Mouse (Mus musculus) hindbrain, embryonic 13.5 days (tissue): ENCODE results near the gene Pdzd7. TPM values are rescaled to one million over a fixed set of nuclear protein-coding genes. Genes with fewer than 3 reads are reported as not detected.

Source experiments
- ATAC-seq: fragments of 200-750 bp; cut with Nextera tagmentation; 2 replicates; pipeline ENCODE4 v1.8.0; 2017; ENCODE audit warnings: moderate TSS enrichment; ENCODE audit not compliant: low FRiP score
- H3K27ac ChIP-seq: fragments of 300-500 bp; sonication (generic); 2 replicates; pipeline ENCODE4 v1.5.1; 2015; ENCODE audit warnings: inconsistent platforms, mild to moderate bottlenecking, moderate library complexity
- H3K27me3 ChIP-seq: fragments of 300-500 bp; sonication (generic); 2 replicates; pipeline ENCODE4 v1.6.1; 2015; ENCODE audit warnings: mild to moderate bottlenecking, inconsistent platforms
- H3K36me3 ChIP-seq: fragments of 300-500 bp; sonication (generic); 2 replicates; pipeline ENCODE4 v1.6.1; 2015; ENCODE audit warnings: mild to moderate bottlenecking, inconsistent platforms
- H3K4me1 ChIP-seq: fragments of 300-500 bp; sonication (generic); replicated peaks from 2 replicates; pipeline ENCODE4 v1.6.1; 2015; ENCODE audit warnings: inconsistent platforms
- H3K4me2 ChIP-seq: fragments of 300-500 bp; sonication (generic); 2 replicates; pipeline ENCODE4 v1.6.1; 2015; ENCODE audit warnings: inconsistent platforms, mild to moderate bottlenecking, moderate library complexity
- H3K4me3 ChIP-seq: fragments of 300-500 bp; sonication (generic); 2 replicates; pipeline ENCODE4 v1.5.1; 2015; ENCODE audit warnings: mild to moderate bottlenecking, inconsistent platforms
- H3K9ac ChIP-seq: fragments of 300-500 bp; sonication (generic); 2 replicates; pipeline ENCODE4 v1.6.1; 2015; ENCODE audit warnings: mild to moderate bottlenecking, inconsistent platforms
- H3K9me3 ChIP-seq: fragments of 300-500 bp; sonication (generic); 2 replicates; pipeline ENCODE4 v1.6.1; 2016; ENCODE audit warnings: inconsistent platforms
- WGBS: fragments of 180-500 bp; shearing (Covaris S2); methylation state at CpG from one replicate; pipeline ENCODE4 v1.1.7; 2015; 5-methylcytosine and 5-hydroxymethylcytosine counted together
- polyA plus RNA-seq: library from polyadenylated mRNA; unstranded; fragments of >200 nt; fragmentation: Nextera tagmentation; extraction: Ambion mirVana; gene quantifications from 2 replicates; pipeline ENCODE4 v1.2.1, GENCODE M21; 2015

Pdzd7 gene
- polyA plus RNA-seq, 1 experiment from 2014 or later, result 1.5 TPM

DNA sequence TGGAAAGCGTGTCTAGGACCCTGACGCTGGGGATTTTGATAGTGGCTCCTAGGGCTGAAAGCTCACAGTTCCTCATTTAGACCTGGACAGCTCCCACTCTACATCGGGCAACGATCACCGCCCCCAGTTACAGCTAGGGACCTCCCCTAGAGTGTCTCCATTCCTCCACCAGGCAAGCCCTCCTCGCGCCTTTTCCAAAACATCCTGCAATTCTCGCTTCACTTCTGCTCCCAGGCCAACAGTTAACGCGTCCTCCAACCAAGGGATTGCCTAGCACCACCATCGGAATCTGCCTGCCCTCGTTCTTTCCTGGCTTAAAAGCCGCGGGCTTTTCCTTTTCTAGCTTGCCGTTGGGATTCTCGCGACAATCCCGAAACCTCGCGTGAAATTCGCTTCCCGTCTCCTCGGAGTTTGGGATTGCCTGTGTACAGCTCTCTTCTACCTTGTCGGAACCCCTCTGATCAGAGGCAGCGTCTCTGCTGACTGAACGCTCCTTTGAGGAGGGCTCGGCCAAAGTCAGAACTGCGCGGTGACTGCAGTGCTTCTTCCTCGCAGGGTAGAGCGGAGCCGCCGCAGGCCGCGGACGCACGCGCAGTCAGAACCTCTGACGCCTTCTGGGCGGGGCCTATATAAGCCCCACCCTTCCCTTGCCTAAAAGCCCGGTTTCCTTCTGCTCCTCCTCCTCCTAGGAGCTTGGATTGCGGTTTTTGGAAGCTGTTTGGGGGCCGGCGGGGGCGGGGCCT, 29.2 kb upstream of the Pdzd7 start, which contains the start of gene Kazald1:
TSS of gene Kazald1 (plus strand) at position 662 of the 743 bp plus-strand sequence.
- Histone ChIP-seq H3K27ac (peak within 1 kb of the TSS; percentile 91), H3K36me3 (no peaks in the 10 kb centered on the region), H3K9ac (peak within 1 kb of the TSS; percentile 84), H3K4me3 (peak within 1 kb of the TSS; percentile 65), H3K27me3 (peaks cover 80% of the 10 kb centered on the region), H3K9me3 (no peaks in the 10 kb centered on the region), H3K4me2 (peak within 1 kb of the TSS; percentile 97), H3K4me1 (peaks cover 36% of the 10 kb centered on the region)
- WGBS, result under 1% methylated on average over 45 of the region's 45 CpGs
- ATAC-seq, result peak; percentile 85

DNA sequence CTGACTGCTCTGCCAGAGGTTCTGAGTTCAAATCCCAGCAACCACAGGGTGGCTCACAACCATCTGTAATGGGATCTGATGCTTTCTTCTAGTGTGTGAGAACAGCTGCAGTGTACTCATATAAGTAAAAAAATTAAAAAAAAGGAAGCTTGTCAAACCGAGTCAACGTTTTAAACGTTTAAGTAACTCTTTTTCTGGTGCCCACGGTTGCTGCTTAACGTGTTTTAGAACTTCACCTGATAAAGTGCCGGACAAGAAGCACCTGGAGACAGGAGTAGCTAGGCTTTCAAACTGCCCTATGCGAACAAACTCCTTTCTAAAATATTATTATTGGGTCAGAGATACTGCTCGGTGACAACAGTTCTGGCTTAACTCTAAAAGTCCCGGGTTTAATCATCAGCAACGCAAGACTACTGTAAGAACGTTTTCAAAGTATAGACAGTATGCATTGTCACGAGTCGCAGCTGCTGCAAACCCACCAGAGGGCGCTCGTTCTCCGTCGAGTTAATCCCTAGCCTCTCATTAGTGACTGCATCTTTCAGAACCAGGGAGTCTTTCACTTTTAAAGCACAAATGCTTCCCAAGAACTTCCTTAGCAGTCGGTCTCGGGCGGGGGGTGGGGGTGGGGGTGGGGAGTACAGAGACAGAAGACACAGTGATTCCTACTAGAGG, 28.5 kb upstream of the Pdzd7 start:
- 9% methylated on average over 20 of the region's 20 CpGs for WGBS
- peak overlapping the region; percentile 84 for H3K9ac ChIP-seq
- 0 out of 2 replicates have a peak, but pooled peaks have one; percentile 23 for ATAC-seq
- H3K9me3 ChIP-seq, result no peaks in the 10 kb centered on the region
- peak overlapping the region; percentile 97 for H3K4me2 ChIP-seq
- H3K4me1 ChIP-seq, result peaks cover 28% of the 10 kb centered on the region
- no peaks in the 10 kb centered on the region for H3K36me3 ChIP-seq
- H3K27me3 ChIP-seq, result peaks cover 80% of the 10 kb centered on the region
- H3K4me3 ChIP-seq, result peak overlapping the region; percentile 65
- H3K27ac ChIP-seq, result 0 out of 2 replicates have a peak overlapping the region, but pooled peaks have one; percentile 91

DNA sequence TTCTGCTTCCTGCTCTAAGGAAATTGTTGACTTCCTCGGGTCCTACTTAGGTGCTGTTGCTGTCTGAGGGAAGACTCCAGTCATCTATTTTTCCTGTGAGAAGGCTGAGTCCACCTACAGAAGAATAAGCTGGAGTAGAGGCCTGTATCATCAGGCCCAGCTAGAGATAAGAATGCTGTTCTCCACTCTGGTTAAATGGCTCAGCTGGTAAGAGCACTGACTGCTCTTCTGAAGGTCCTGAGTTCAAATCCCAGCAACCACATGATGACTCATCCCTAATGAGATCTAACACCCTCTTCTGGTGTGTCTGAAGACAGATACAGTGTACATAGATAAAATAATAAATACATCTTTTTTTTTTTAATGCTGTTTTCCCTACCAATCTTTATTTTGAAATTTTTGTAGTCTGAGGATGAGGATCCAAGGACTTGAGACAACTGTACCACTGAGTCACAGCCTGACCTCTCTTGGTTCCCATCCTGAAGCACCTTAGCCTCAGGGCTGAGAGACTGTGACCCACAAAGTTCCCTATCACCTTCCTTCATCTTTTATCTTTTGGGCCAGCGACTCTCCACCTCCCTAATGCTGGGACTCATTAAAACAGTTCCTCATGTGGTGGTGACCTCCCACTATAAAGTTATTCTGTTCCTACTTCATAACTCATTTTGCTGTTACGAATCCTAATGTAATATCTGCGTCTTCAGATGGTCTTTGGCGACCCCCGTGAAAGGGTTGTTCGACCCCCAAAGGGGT, 22.4 kb upstream of the Pdzd7 start:
- 80% methylated on average over 7 of the region's 7 CpGs for WGBS
- H3K27me3 ChIP-seq, result peaks cover 84% of the 10 kb centered on the region
- H3K36me3 ChIP-seq, result no peaks in the 10 kb centered on the region
- no peak overlapping the region for H3K27ac ChIP-seq
- H3K4me2 ChIP-seq, result no peak overlapping the region
- no peak overlapping the region for H3K9ac ChIP-seq
- no peaks in the 10 kb centered on the region for H3K9me3 ChIP-seq
- H3K4me3 ChIP-seq, result no peak overlapping the region
- peaks cover 19% of the 10 kb centered on the region for H3K4me1 ChIP-seq
- no peak for ATAC-seq

DNA sequence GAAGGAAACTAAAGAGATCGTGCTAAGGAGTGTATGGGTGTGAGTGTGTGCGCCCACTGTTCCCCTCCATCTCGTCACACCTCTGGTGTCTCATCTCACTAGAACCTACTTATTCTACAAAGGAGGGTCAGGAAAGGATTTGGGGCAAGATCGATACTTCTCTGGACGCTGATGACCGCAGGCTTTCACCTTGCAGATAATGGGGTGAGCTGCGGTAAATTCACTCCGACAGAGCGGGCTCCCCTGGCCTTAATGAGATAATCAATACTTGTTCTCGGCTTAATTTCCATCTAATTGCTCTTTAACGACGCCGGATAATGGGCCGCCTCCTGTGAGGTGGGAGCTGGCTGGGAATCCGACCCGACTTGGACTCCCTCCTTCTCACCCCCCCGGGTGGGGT, 21.7 kb upstream of the Pdzd7 start:
- no peak for ATAC-seq
- H3K9ac ChIP-seq, result no peak overlapping the region
- no peak overlapping the region for H3K4me3 ChIP-seq
- H3K4me2 ChIP-seq, result no peak overlapping the region
- peaks cover 84% of the 10 kb centered on the region for H3K27me3 ChIP-seq
- H3K27ac ChIP-seq, result no peak overlapping the region
- H3K36me3 ChIP-seq, result no peaks in the 10 kb centered on the region
- WGBS, result 20% methylated on average over 17 of the region's 17 CpGs
- H3K4me1 ChIP-seq, result peaks cover 19% of the 10 kb centered on the region
- no peaks in the 10 kb centered on the region for H3K9me3 ChIP-seq

DNA sequence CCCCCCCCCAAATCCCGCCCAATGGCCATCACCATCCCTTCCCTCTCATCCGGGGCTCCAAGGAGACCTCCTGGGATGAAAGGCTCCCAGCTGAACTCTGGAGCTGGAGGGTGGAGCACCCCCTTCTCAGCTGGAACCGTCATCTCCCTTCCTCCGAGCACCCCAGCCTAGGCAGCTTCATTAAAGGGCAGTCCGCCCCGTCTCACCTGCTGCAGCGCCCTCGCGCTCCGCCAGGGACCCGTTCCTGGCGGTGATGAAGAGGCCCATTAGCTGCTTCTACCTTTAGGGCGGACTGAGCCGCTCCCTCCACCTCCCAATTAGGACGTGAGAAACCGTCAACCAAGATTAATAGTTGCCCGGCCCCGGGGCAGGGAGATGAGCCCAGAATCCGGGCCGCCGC, 19.7 kb upstream of the Pdzd7 start:
- Histone ChIP-seq H3K4me3 (no peak overlapping the region), H3K9me3 (no peaks in the 10 kb centered on the region), H3K4me1 (peaks cover 19% of the 10 kb centered on the region), H3K27me3 (peaks cover 64% of the 10 kb centered on the region), H3K36me3 (no peaks in the 10 kb centered on the region), H3K4me2 (no peak overlapping the region), H3K27ac (no peak overlapping the region), H3K9ac (peak overlapping the region; percentile 29; the same call in 1 of the 2 replicates)
- ATAC-seq, result 0 out of 2 replicates have a peak, but pooled peaks have one; percentile 13
- 3% methylated on average over 21 of the region's 21 CpGs for WGBS

DNA sequence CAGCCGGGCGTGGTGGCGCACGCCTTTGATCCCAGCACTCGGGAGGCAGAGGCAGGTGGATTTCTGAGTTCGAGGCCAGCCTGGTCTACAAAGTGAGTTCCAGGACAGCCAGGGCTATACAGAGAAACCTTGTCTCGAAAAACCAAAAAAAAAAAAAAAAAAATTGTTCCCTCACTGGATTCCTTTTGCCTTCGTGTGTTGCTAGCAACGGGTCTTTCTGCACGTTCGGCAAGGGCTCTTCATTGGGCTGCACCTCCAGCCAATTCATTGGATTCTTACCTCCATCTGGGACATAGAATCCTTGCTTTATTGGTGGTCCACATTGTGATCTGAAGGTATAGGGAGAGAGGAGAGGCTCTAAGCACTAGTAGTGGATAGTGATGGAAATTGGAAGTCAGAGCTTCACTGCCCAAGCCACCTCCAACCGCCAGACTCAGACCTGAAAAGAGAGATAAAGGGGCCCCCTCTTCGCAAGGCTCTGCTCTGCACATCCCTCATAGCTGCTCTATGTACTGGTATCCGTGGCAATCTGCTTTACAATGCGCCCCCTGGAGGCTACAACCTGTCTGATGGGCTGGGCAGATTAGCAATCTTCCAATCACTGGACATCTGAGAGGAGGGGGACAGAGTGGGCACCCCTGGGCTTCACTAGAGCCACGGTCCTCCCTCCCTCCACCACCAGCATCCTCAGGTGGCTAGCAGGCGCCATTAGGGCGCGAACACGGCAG, 18.2 kb upstream of the Pdzd7 start:
- Histone ChIP-seq H3K27me3 (peaks cover 51% of the 10 kb centered on the region), H3K4me3 (0 out of 2 replicates have a peak overlapping the region, but pooled peaks have one; percentile 11), H3K9me3 (no peaks in the 10 kb centered on the region), H3K4me1 (peaks cover 28% of the 10 kb centered on the region), H3K36me3 (no peaks in the 10 kb centered on the region), H3K4me2 (peak overlapping the region; percentile 41), H3K27ac (no peak overlapping the region), H3K9ac (peak overlapping the region; percentile 39)
- no peak for ATAC-seq
- 42% methylated on average over 20 of the region's 20 CpGs for WGBS

DNA sequence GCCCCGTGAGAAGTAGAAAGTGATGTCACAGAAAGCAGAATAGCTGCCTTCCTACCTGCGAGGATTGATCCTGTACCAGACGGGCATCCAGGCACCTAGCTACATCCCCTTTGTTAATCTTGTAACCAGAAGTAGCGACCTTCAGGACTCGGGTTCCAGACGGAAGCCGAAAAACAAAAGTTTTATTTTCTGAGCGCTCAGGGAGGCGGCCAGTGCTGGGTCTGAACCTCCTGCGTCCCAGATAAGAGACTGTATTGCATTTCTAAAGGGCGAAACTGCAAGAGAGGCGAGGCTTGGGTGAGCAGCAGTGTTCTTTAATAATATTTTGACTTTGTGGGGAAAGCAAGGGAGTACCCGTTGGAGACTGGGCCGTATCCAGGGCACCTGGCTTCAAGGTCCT, 13.3 kb upstream of the Pdzd7 start:
- peaks cover 17% of the 10 kb centered on the region for H3K36me3 ChIP-seq
- no peaks in the 10 kb centered on the region for H3K9me3 ChIP-seq
- peak overlapping the region; percentile 69 for H3K4me2 ChIP-seq
- 0 out of 2 replicates have a peak, but pooled peaks cover 2% of the 10 kb centered on the region for H3K27me3 ChIP-seq
- no peak; the same call in 1 of the 2 replicates for ATAC-seq
- WGBS, result under 1% methylated on average over 14 of the region's 14 CpGs
- H3K27ac ChIP-seq, result peak overlapping the region; percentile 96
- peaks cover 31% of the 10 kb centered on the region for H3K4me1 ChIP-seq
- H3K4me3 ChIP-seq, result peak overlapping the region; percentile 57
- H3K9ac ChIP-seq, result peak overlapping the region; percentile 91

DNA sequence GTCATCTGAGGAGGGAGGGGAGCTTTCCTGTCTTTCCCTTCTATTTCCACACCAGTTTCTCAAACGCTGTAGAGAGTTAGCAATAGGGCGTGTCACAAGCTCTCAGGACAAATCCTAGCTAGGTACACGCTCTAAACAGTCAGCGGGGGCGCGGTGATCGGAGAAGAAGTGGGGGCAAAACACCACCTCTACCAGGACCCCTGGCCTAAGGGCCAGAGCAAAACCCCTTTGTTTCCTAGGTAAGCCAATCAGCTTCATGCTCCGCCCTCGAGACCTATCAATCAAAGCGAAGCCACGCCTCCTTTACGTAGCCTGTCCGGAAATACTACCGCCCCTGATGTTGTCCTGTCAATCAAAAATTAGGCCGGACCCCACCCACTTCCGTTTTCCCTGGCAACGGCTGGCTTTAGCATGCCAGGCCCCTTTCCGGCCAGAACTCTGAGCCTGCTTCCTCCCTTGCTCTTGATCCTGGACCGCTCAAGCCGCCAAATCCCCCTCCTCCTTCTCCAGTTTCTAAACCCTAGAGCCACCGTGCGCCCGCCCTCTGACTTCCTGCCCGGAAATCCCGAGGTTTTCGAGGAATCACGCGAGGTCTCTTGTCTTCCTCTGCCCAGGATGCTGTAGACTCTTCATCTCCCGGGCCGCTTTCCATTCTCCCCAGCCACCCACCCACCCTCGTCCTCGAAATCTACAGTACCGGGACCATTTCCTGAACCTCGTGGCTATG, 12.8 kb upstream of the Pdzd7 start:
- H3K9ac ChIP-seq, result peak overlapping the region; percentile 91
- 1% methylated on average over 34 of the region's 34 CpGs for WGBS
- H3K4me2 ChIP-seq, result peak overlapping the region; percentile 69
- H3K36me3 ChIP-seq, result peaks cover 22% of the 10 kb centered on the region
- H3K4me3 ChIP-seq, result peak overlapping the region; percentile 57
- H3K27me3 ChIP-seq, result 0 out of 2 replicates have a peak, but pooled peaks cover 2% of the 10 kb centered on the region
- peak; percentile 94 for ATAC-seq
- H3K27ac ChIP-seq, result peak overlapping the region; percentile 96
- peaks cover 30% of the 10 kb centered on the region for H3K4me1 ChIP-seq
- H3K9me3 ChIP-seq, result no peaks in the 10 kb centered on the region

DNA sequence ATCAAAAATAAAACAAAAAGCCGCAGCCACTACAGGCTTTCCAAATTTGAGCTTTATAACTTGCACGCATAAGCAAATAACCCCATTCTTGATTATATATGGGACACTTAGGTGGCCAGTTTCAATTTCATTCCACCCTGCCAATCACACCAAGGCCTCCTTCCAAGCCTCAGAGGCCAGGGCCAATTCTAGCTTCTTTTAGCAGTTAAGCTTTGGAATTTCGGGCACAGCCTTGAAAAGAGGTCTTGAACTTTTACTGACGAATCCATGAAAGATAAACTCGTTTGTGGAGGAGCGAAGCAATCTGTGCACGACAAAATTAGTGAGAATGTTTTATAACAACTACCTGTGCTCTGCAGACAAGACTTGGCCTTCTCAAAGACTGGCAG, 12.2 kb upstream of the Pdzd7 start:
- 52% methylated on average over 7 of the region's 7 CpGs for WGBS
- Histone ChIP-seq H3K9ac (peak overlapping the region; percentile 72), H3K4me2 (peak overlapping the region; percentile 69)

DNA sequence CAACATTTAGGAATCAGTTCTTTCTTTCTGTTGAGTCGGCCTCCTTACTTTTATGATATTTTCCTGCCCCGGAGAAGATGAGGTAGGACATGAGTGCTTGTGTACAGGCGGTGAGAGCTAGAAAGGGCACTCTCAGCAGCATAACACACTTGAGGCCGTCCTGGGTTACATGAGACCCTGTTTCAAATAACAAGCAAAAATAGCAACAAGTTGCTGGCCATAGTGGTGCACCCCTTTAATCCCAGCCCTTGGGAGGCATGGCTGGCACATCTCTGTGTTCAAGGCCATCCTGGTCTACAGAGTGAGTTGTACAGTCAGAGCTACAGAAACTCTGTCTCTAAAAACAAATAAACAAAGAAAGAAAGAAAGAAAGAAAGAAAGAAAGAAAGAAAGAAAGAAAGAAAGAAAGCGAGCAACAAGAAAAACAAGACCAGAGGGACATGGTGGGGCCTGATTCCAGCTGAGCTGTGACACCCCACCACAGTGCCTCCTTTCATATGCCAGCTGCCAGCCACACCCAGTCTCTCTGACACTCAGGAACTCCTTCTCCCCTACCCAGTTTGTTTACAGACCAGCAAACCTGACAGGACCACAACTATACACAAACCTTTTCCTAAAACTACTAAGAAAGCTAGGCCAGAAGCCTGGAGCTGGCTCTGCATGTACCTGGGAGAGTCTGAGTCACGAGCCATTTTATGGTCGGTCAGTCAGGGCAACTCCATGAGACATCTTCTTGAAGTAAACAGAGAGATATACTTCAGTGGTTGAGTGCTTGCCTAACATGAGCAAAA, 11.6 kb upstream of the Pdzd7 start:
- ATAC-seq, result no peak
- Histone ChIP-seq H3K9ac (peak overlapping the region; percentile 72), H3K36me3 (peaks cover 34% of the 10 kb centered on the region), H3K27me3 (no peaks in the 10 kb centered on the region), H3K4me2 (peak overlapping the region; percentile 69), H3K9me3 (no peaks in the 10 kb centered on the region), H3K4me3 (peak overlapping the region; percentile 57), H3K27ac (peak overlapping the region; percentile 96), H3K4me1 (peaks cover 30% of the 10 kb centered on the region)
- 89% methylated on average over 7 of the region's 7 CpGs for WGBS

More for the DNA sequence above, 12.2 kb upstream of the Pdzd7 start:
- no peak for ATAC-seq
- Histone ChIP-seq H3K27ac (peak overlapping the region; percentile 96), H3K4me3 (peak overlapping the region; percentile 57), H3K4me1 (peaks cover 30% of the 10 kb centered on the region), H3K36me3 (peaks cover 28% of the 10 kb centered on the region), H3K9me3 (no peaks in the 10 kb centered on the region), H3K27me3 (0 out of 2 replicates have a peak, but pooled peaks cover 2% of the 10 kb centered on the region)
